Mouse (Mus musculus) G1E (cell line): ENCODE data around the gene Sorbs2.

Source experiments
- CTCF ChIP-seq: IDR thresholded peaks from 2 replicates; pipeline ENCODE4 v1.5.1; 2012; ENCODE audit warnings: low read depth, low read length, inconsistent platforms, mixed read lengths
- GATA1 ChIP-seq: IDR thresholded peaks from 2 replicates; pipeline ENCODE4 v1.6.1; 2012; ENCODE audit warnings: borderline replicate concordance, low read length, inconsistent platforms, mixed read lengths
- GATA2 ChIP-seq: IDR thresholded peaks from 2 replicates; pipeline ENCODE4 v1.6.1; 2012; ENCODE audit warnings: low read depth, low read length, inconsistent platforms, borderline replicate concordance
- TAL1 ChIP-seq: conservative IDR thresholded peaks from 2 replicates; pipeline ENCODE4 v1.6.1; 2012; ENCODE audit warnings: low read depth, low read length, inconsistent platforms, mixed read lengths

- TF ChIP-seq CTCF (no peak), GATA1 (no peak), TAL1 (no peak), GATA2 (no peak)
These were observed 153.0 kb downstream of the Sorbs2 start for GRCm38 (mm10) chr8:45660570-45660969.
